Mouse (Mus musculus) myocyte (in vitro differentiated cells): ENCODE data around the gene Tmem38b.
A peak's percentile ranks its signal among the peaks of the same experiment; 100 is the strongest.

Experiments
- CEBPB ChIP-seq: IDR thresholded peaks from 2 replicates; pipeline ENCODE4 v1.6.1; 2011; ENCODE audit warnings: mild to moderate bottlenecking, moderate library complexity; ENCODE audit not compliant: poor library complexity, insufficient read depth, severe bottlenecking
- E2F4 ChIP-seq: IDR thresholded peaks from one replicate; pipeline ENCODE4 v1.6.1; 2011; ENCODE audit warnings: mild to moderate bottlenecking, control low read depth, moderate library complexity; ENCODE audit not compliant: insufficient read depth
- MAX ChIP-seq: IDR thresholded peaks from one replicate; pipeline ENCODE4 v1.6.1; 2011; ENCODE audit warnings: low read depth, mild to moderate bottlenecking, control low read depth
- MYOD1 ChIP-seq, 3 experiments: IDR thresholded peaks; one replicate each; pipeline ENCODE4 v1.6.1; 2011; ENCODE audit warnings: control low read depth in 2 of 3, low read depth in 2 of 3, mild to moderate bottlenecking in 2 of 3, moderate library complexity in 1 of 3; ENCODE audit not compliant: insufficient read length in 2 of 3, control insufficient read depth in 1 of 3
- MYOG ChIP-seq, 3 experiments: IDR thresholded peaks; one replicate each; pipeline ENCODE4 v1.6.1; 2011; ENCODE audit warnings: control low read depth in 2 of 3, low read depth in 2 of 3, mild to moderate bottlenecking in 2 of 3; ENCODE audit not compliant: insufficient read length in 2 of 3, control insufficient read depth in 1 of 3, insufficient read depth in 1 of 3
- POLR2A ChIP-seq: IDR thresholded peaks from one replicate; pipeline ENCODE4 v1.6.1; 2011; ENCODE audit warnings: low read depth, mild to moderate bottlenecking, control low read depth, moderate library complexity; ENCODE audit not compliant: insufficient read length
- POLR2AphosphoS2 ChIP-seq: IDR thresholded peaks from one replicate; pipeline ENCODE4 v1.6.1; 2011; ENCODE audit warnings: low read depth, control low read depth; ENCODE audit not compliant: insufficient read length
- REST ChIP-seq: IDR thresholded peaks from one replicate; pipeline ENCODE4 v1.6.1; 2011; ENCODE audit warnings: mild to moderate bottlenecking, control low read depth, moderate library complexity; ENCODE audit not compliant: insufficient read depth, insufficient read length
- SRF ChIP-seq: IDR thresholded peaks from one replicate; pipeline ENCODE4 v1.6.1; 2011; ENCODE audit warnings: low read depth; ENCODE audit not compliant: control insufficient read depth, insufficient read length
- TCF12 ChIP-seq: IDR thresholded peaks from one replicate; pipeline ENCODE4 v1.6.1; 2011; ENCODE audit warnings: mild to moderate bottlenecking, control low read depth; ENCODE audit not compliant: poor library complexity, insufficient read depth, severe bottlenecking
- TCF3 ChIP-seq: IDR thresholded peaks from one replicate; pipeline ENCODE4 v1.6.1; 2011; ENCODE audit warnings: low read depth, control low read depth; ENCODE audit not compliant: insufficient read length
- USF1 ChIP-seq: IDR thresholded peaks from one replicate; pipeline ENCODE4 v1.6.1; 2011; ENCODE audit warnings: low read depth, mild to moderate bottlenecking, control low read depth, moderate library complexity

GRCm38 (mm10) chr4:53823697-53824096 lies 2.1 kb upstream of the Tmem38b start:
- TF ChIP-seq POLR2A (no peak), USF1 (no peak), TCF3 (no peak), MYOG (IDR thresholded peaks at IDR 0.05; ENCODE audit: control insufficient read depth in 1 of 3, insufficient read depth in 1 of 3, insufficient read length in 2 of 3, low read depth in 2 of 3) (no peak), REST (no peak), MAX (no peak), MYOD1 (IDR thresholded peaks at IDR 0.05; ENCODE audit: control insufficient read depth in 1 of 3, insufficient read length in 2 of 3, low read depth in 2 of 3) (no peak), SRF (no peak), POLR2AphosphoS2 (no peak), CEBPB (peak; percentile 23; the same call in 1 of the 2 replicates), TCF12 (no peak), E2F4 (no peak)
